Mouse (Mus musculus): Measurements from ENCODE around the gene Svip.

Svip gene

GRCm38 (mm10) chr7:52005511-52006295, at the start of gene Svip:
Gene Svip, minus strand, starts transcription at chr7:52006018.
- DNase-seq = peak; percentile 80

- DNase-seq = peak; percentile 7
Measured at GRCm38 (mm10) chr7:52037600-52038582, 32.1 kb upstream of the Svip start.

GRCm38 (mm10) chr7:52024050-52024626, 18.3 kb upstream of the Svip start:
- no peak for DNase-seq

- DNase-seq = no peak
Measured at GRCm38 (mm10) chr7:52022039-52022438, 16.2 kb upstream of the Svip start.

- DNase-seq = no peak
Measured at GRCm38 (mm10) chr7:52015628-52016027, 9.8 kb upstream of the Svip start, which contains the start of gene 1700015G11Rik. Gene 1700015G11Rik, minus strand, starts transcription at chr7:52015728.

- no peak for DNase-seq
Measured at GRCm38 (mm10) chr7:52015180-52015579, 9.4 kb upstream of the Svip start.

GRCm38 (mm10) chr7:52013457-52013856, 7.6 kb upstream of the Svip start:
- no peak for DNase-seq

- DNase-seq = no peak
Measured at GRCm38 (mm10) chr7:52007138-52007537, 1.3 kb upstream of the Svip start.

- DNase-seq = no peak
Measured at GRCm38 (mm10) chr7:52006296-52006630, 445 bp upstream of the Svip start.

- DNase-seq = no peak
Measured at GRCm38 (mm10) chr7:51991020-51991419, 14.8 kb downstream of the Svip start.

GRCm38 (mm10) chr7:51986909-51987308, 18.9 kb downstream of the Svip start:
- DNase-seq = no peak

- no peak for DNase-seq
Measured at GRCm38 (mm10) chr7:51985763-51986162, 20.1 kb downstream of the Svip start.

GRCm38 (mm10) chr7:51982303-51982702, 23.5 kb downstream of the Svip start:
- DNase-seq = no peak

GRCm38 (mm10) chr7:51979271-51979670, 26.5 kb downstream of the Svip start:
- peak; percentile 29 for DNase-seq

- DNase-seq = no peak
Measured at GRCm38 (mm10) chr7:51975181-51975580, 30.6 kb downstream of the Svip start.

- DNase-seq = no peak
Measured at GRCm38 (mm10) chr7:51973526-51973925, 32.3 kb downstream of the Svip start.

- DNase-seq = no peak
Measured at GRCm38 (mm10) chr7:51973091-51973490, 32.7 kb downstream of the Svip start.

GRCm38 (mm10) chr7:51972252-51972855, 33.5 kb downstream of the Svip start:
- DNase-seq = peak; percentile 37

GRCm38 (mm10) chr7:51969379-51969778, 36.4 kb downstream of the Svip start:
- DNase-seq = no peak

- DNase-seq = no peak
Measured at GRCm38 (mm10) chr7:51967581-51967980, 38.2 kb downstream of the Svip start.

- no peak for DNase-seq
Measured at GRCm38 (mm10) chr7:51964681-51965080, 41.1 kb downstream of the Svip start.

GRCm38 (mm10) chr7:51962219-51962952, 43.4 kb downstream of the Svip start:
- no peak for DNase-seq
